Mouse (Mus musculus): ENCODE measurements at regions not wholly inside any gene's neighbourhood (a gene's known extent, or its start where the extent isn't known, plus 50 kb on each side); places are given as distances from the start of the nearest gene placed in this dataset.

GRCm38 (mm10) chrX:86490309-86490708 is 185.4 kb upstream of the Mageb4 start:
- peak; percentile 37 to 38 for DNase-seq
